Mouse (Mus musculus) hindbrain, embryonic 12.5 days (tissue): ENCODE data around the gene Trit1. TPM values are rescaled to one million over a fixed set of nuclear protein-coding genes. Genes with fewer than 3 reads are reported as not detected.
A peak's percentile ranks its signal among the peaks of the same experiment; 100 is the strongest.

Experiments used
- ATAC-seq: fragments of 200-750 bp; cut with Nextera tagmentation; 2 replicates; pipeline ENCODE4 v1.8.0; 2017; ENCODE audit warnings: moderate TSS enrichment; ENCODE audit not compliant: low FRiP score
- H3K27ac ChIP-seq: fragments of 300-500 bp; sonication (generic); 2 replicates; pipeline ENCODE4 v1.5.1; 2016; ENCODE audit warnings: mild to moderate bottlenecking
- H3K27me3 ChIP-seq: fragments of 300-500 bp; sonication (generic); 2 replicates; pipeline ENCODE4 v1.6.1; 2016; ENCODE audit warnings: mild to moderate bottlenecking
- H3K36me3 ChIP-seq: fragments of 300-500 bp; sonication (generic); 2 replicates; pipeline ENCODE4 v1.6.1; 2016; ENCODE audit warnings: mild to moderate bottlenecking
- H3K4me1 ChIP-seq: fragments of 300-500 bp; sonication (generic); 2 replicates; pipeline ENCODE4 v1.6.1; 2016
- H3K4me2 ChIP-seq: fragments of 300-500 bp; sonication (generic); replicated peaks from 2 replicates; pipeline ENCODE4 v1.6.1; 2016; ENCODE audit warnings: mild to moderate bottlenecking
- H3K4me3 ChIP-seq: fragments of 300-500 bp; sonication (generic); 2 replicates; pipeline ENCODE4 v1.5.1; 2016; ENCODE audit warnings: mild to moderate bottlenecking
- H3K9ac ChIP-seq: fragments of 300-500 bp; sonication (generic); 2 replicates; pipeline ENCODE4 v1.6.1; 2016; ENCODE audit warnings: mild to moderate bottlenecking, moderate library complexity
- H3K9me3 ChIP-seq: fragments of 300-500 bp; sonication (generic); replicated peaks from 2 replicates; pipeline ENCODE4 v1.6.1; 2016; ENCODE audit warnings: mild to moderate bottlenecking
- WGBS: fragments of 180-500 bp; shearing (Covaris S2); methylation state at CpG from one replicate; pipeline ENCODE4 v1.1.7; 2016; 5-methylcytosine and 5-hydroxymethylcytosine counted together
- polyA plus RNA-seq: library from polyadenylated mRNA; unstranded; fragments of >200 nt; fragmentation: Nextera tagmentation; extraction: Ambion mirVana; gene quantifications from 2 replicates; pipeline ENCODE4 v1.2.1, GENCODE M21; 2016

The Trit1 gene
- 23.3 and 26.7 TPM in 2 replicates for polyA plus RNA-seq

GRCm38 (mm10) chr4:123016451-123016957 lies at the start of gene Trit1:
Gene Trit1 (plus strand): TSS chr4:123016597.
- peak within 1 kb of the TSS; percentile 91 for H3K4me2 ChIP-seq
- WGBS = 0% methylated on average over 34 of the region's 34 CpGs
- peak within 1 kb of the TSS; percentile 98 for H3K27ac ChIP-seq
- H3K9ac ChIP-seq = peak within 1 kb of the TSS; percentile 86
- no peaks in the 10 kb centered on the region for H3K9me3 ChIP-seq
- peaks cover 15% of the 10 kb centered on the region for H3K36me3 ChIP-seq
- no peaks in the 10 kb centered on the region for H3K27me3 ChIP-seq
- H3K4me1 ChIP-seq = peaks cover 57% of the 10 kb centered on the region
- peak; percentile 84 for ATAC-seq
- peak within 1 kb of the TSS; percentile 90 for H3K4me3 ChIP-seq

GRCm38 (mm10) chr4:122968106-122968505 lies 48.3 kb upstream of the Trit1 start:
- 81% methylated on average over 4 of the region's 4 CpGs for WGBS
- no peaks in the 10 kb centered on the region for H3K9me3 ChIP-seq
- H3K4me1 ChIP-seq = peaks cover under 1% of the 10 kb centered on the region; the same call in 1 of the 2 replicates
- ATAC-seq = no peak
- no peak overlapping the region for H3K4me3 ChIP-seq
- H3K36me3 ChIP-seq = no peaks in the 10 kb centered on the region
- no peak overlapping the region for H3K9ac ChIP-seq
- H3K27me3 ChIP-seq = no peaks in the 10 kb centered on the region; the same call in 1 of the 2 replicates
- H3K4me2 ChIP-seq = no peak overlapping the region
- H3K27ac ChIP-seq = no peak overlapping the region

- no peaks in the 10 kb centered on the region for H3K4me1 ChIP-seq
- no peak for ATAC-seq
- H3K9me3 ChIP-seq = no peaks in the 10 kb centered on the region
- no peak overlapping the region for H3K4me2 ChIP-seq
- no peaks in the 10 kb centered on the region; the same call in 1 of the 2 replicates for H3K27me3 ChIP-seq
- no peak overlapping the region for H3K9ac ChIP-seq
- H3K27ac ChIP-seq = no peak overlapping the region
- no peak overlapping the region for H3K4me3 ChIP-seq
- no peaks in the 10 kb centered on the region for H3K36me3 ChIP-seq
- 87% methylated on average over 4 of the region's 4 CpGs for WGBS
Observed at GRCm38 (mm10) chr4:122971191-122971590, 45.2 kb upstream of the Trit1 start.

GRCm38 (mm10) chr4:122971646-122972045 lies 44.8 kb upstream of the Trit1 start:
- Histone ChIP-seq H3K4me2 (no peak overlapping the region), H3K9ac (no peak overlapping the region), H3K4me1 (no peaks in the 10 kb centered on the region), H3K4me3 (no peak overlapping the region), H3K36me3 (no peaks in the 10 kb centered on the region), H3K27me3 (no peaks in the 10 kb centered on the region; the same call in 1 of the 2 replicates), H3K9me3 (no peaks in the 10 kb centered on the region), H3K27ac (no peak overlapping the region)
- 76% methylated on average over 4 of the region's 4 CpGs for WGBS
- ATAC-seq = no peak

GRCm38 (mm10) chr4:122972056-122972455 lies 44.3 kb upstream of the Trit1 start:
- Histone ChIP-seq H3K4me1 (no peaks in the 10 kb centered on the region), H3K27me3 (no peaks in the 10 kb centered on the region; the same call in 1 of the 2 replicates), H3K4me3 (no peak overlapping the region), H3K27ac (no peak overlapping the region), H3K9ac (no peak overlapping the region), H3K4me2 (no peak overlapping the region), H3K9me3 (no peaks in the 10 kb centered on the region), H3K36me3 (no peaks in the 10 kb centered on the region)
- no peak for ATAC-seq
- 73% methylated on average over 8 of the region's 8 CpGs for WGBS

GRCm38 (mm10) chr4:122974976-122975520 lies 41.3 kb upstream of the Trit1 start:
- Histone ChIP-seq H3K9me3 (no peaks in the 10 kb centered on the region), H3K4me2 (no peak overlapping the region), H3K9ac (no peak overlapping the region), H3K27me3 (no peaks in the 10 kb centered on the region; the same call in 1 of the 2 replicates), H3K27ac (no peak overlapping the region), H3K4me3 (no peak overlapping the region), H3K4me1 (no peaks in the 10 kb centered on the region), H3K36me3 (no peaks in the 10 kb centered on the region)
- 84% methylated on average over 5 of the region's 5 CpGs for WGBS
- no peak for ATAC-seq

GRCm38 (mm10) chr4:122976885-122977284 lies 39.5 kb upstream of the Trit1 start:
- no peaks in the 10 kb centered on the region for H3K36me3 ChIP-seq
- no peak overlapping the region for H3K27ac ChIP-seq
- H3K4me3 ChIP-seq = no peak overlapping the region
- no peaks in the 10 kb centered on the region; the same call in 1 of the 2 replicates for H3K27me3 ChIP-seq
- no peak overlapping the region for H3K4me2 ChIP-seq
- ATAC-seq = no peak
- H3K4me1 ChIP-seq = no peaks in the 10 kb centered on the region
- 84% methylated on average over 4 of the region's 4 CpGs for WGBS
- no peaks in the 10 kb centered on the region for H3K9me3 ChIP-seq
- no peak overlapping the region for H3K9ac ChIP-seq

GRCm38 (mm10) chr4:122978850-122979249 lies 37.5 kb upstream of the Trit1 start:
- H3K27ac ChIP-seq = no peak overlapping the region
- no peak overlapping the region for H3K9ac ChIP-seq
- H3K36me3 ChIP-seq = no peaks in the 10 kb centered on the region
- ATAC-seq = no peak
- 0 out of 2 replicates have a peak, but pooled peaks cover 6% of the 10 kb centered on the region for H3K4me1 ChIP-seq
- peaks cover 15% of the 10 kb centered on the region for H3K27me3 ChIP-seq
- WGBS = 89% methylated on average over 2 of the region's 2 CpGs
- no peak overlapping the region for H3K4me3 ChIP-seq
- no peaks in the 10 kb centered on the region for H3K9me3 ChIP-seq
- H3K4me2 ChIP-seq = no peak overlapping the region

GRCm38 (mm10) chr4:122979826-122980225 lies 36.6 kb upstream of the Trit1 start:
- Histone ChIP-seq H3K4me1 (0 out of 2 replicates have a peak, but pooled peaks cover 6% of the 10 kb centered on the region), H3K4me2 (no peak overlapping the region), H3K27me3 (peaks cover 22% of the 10 kb centered on the region), H3K36me3 (no peaks in the 10 kb centered on the region), H3K27ac (no peak overlapping the region), H3K9ac (no peak overlapping the region), H3K9me3 (no peaks in the 10 kb centered on the region), H3K4me3 (no peak overlapping the region)
- WGBS = 84% methylated on average over 3 of the region's 3 CpGs
- no peak for ATAC-seq

GRCm38 (mm10) chr4:122980684-122981083 lies 35.7 kb upstream of the Trit1 start:
- Histone ChIP-seq H3K27me3 (peaks cover 22% of the 10 kb centered on the region), H3K4me1 (0 out of 2 replicates have a peak, but pooled peaks cover 6% of the 10 kb centered on the region), H3K36me3 (no peaks in the 10 kb centered on the region), H3K4me2 (no peak overlapping the region), H3K9me3 (no peaks in the 10 kb centered on the region), H3K27ac (no peak overlapping the region), H3K9ac (no peak overlapping the region), H3K4me3 (no peak overlapping the region)
- 87% methylated on average over 2 of the region's 2 CpGs for WGBS
- no peak for ATAC-seq

GRCm38 (mm10) chr4:122981238-122981637 lies 35.2 kb upstream of the Trit1 start:
- no peaks in the 10 kb centered on the region for H3K9me3 ChIP-seq
- no peak overlapping the region for H3K27ac ChIP-seq
- H3K27me3 ChIP-seq = peaks cover 22% of the 10 kb centered on the region
- ATAC-seq = no peak
- no peak overlapping the region for H3K9ac ChIP-seq
- H3K4me3 ChIP-seq = no peak overlapping the region
- H3K36me3 ChIP-seq = no peaks in the 10 kb centered on the region
- 0 out of 2 replicates have a peak, but pooled peaks cover 6% of the 10 kb centered on the region for H3K4me1 ChIP-seq
- no peak overlapping the region for H3K4me2 ChIP-seq
- 88% methylated on average over 7 of the region's 7 CpGs for WGBS

GRCm38 (mm10) chr4:122981930-122982329 lies 34.5 kb upstream of the Trit1 start:
- Histone ChIP-seq H3K4me2 (no peak overlapping the region), H3K36me3 (no peaks in the 10 kb centered on the region), H3K9ac (no peak overlapping the region), H3K27ac (no peak overlapping the region), H3K4me1 (0 out of 2 replicates have a peak, but pooled peaks cover 6% of the 10 kb centered on the region), H3K27me3 (peaks cover 22% of the 10 kb centered on the region), H3K4me3 (no peak overlapping the region), H3K9me3 (no peaks in the 10 kb centered on the region)
- WGBS = 26% methylated on average over 3 of the region's 3 CpGs
- no peak for ATAC-seq

GRCm38 (mm10) chr4:122982537-122982936 lies 33.9 kb upstream of the Trit1 start:
- Histone ChIP-seq H3K9ac (no peak overlapping the region), H3K27me3 (peaks cover 22% of the 10 kb centered on the region), H3K27ac (no peak overlapping the region), H3K4me2 (no peak overlapping the region), H3K4me3 (no peak overlapping the region), H3K4me1 (0 out of 2 replicates have a peak, but pooled peaks cover 6% of the 10 kb centered on the region), H3K36me3 (no peaks in the 10 kb centered on the region), H3K9me3 (no peaks in the 10 kb centered on the region)
- WGBS = 73% methylated on average over 3 of the region's 3 CpGs
- ATAC-seq = no peak
